Mouse (Mus musculus) cortical plate, adult 2 months (tissue): ENCODE data around the gene Tmprss12.

Experiments
- CTCF ChIP-seq: fragments of 200-500 bp; IDR thresholded peaks from 2 replicates; pipeline ENCODE4 v1.5.1; 2011; ENCODE audit warnings: mild to moderate bottlenecking, control low read depth, low read length; ENCODE audit not compliant: insufficient read depth; ENCODE audit errors: extremely low read depth
- POLR2A ChIP-seq: fragments of 200-500 bp; IDR thresholded peaks from 2 replicates; pipeline ENCODE4 v1.6.1; 2011; ENCODE audit warnings: mild to moderate bottlenecking, low read length, control low read depth; ENCODE audit not compliant: insufficient read depth; ENCODE audit errors: extremely low read depth

DNA sequence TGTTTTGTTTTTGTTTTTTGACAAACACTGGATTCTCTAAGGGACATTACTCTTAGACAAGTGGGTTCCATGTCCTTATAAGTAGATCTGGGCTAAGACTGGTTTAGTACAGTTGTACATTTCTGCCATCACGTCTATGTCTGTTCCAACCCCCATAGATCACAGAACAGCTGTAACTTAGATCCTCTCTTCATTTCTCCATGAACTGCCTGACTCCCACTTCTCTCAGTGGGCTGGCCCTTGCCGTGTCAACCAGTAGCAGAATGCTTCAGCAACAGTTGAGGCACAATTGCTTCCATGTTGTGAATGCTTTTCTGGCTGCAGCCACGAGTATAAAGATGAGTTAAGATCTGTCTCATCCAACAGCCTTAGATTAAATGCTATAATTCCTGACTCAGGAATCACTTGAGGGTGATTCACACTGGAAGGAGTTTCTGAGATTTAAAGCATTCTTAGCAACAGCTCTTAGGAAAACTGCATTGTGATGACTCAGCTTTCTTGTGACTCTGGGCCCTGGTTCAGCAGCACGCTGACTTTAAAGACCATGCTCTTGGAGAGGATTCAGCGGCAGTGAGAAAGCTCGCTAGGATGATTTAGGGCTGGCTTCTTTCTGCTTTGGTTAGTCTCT, 29.4 kb upstream of the Tmprss12 start:
- TF ChIP-seq CTCF = no peak
- no peak for TF ChIP-seq POLR2A
